Comparison of ENCODE assay signal across 8 mouse cellular contexts in genomic region chr16:44680756-44681498, GRCm38 (mm10). TPM values are rescaled to one million over a fixed set of nuclear protein-coding genes. Genes with fewer than 3 reads are reported as not detected.
A peak's percentile ranks its signal among the peaks of the same experiment; 100 is the strongest.
DNase-seq lines count a peak whose midpoint lies in the region; ATAC-seq lines count a peak whose summit lies in the region.

No protein-coding gene starts in this region.

- ATAC-seq in forebrain, embryonic 13.5 days: peak; percentile 14; the same call in 1 of the 2 replicates
- no peak for ATAC-seq in neural tube, embryonic 13.5 days (ENCODE audit: low read depth)

- peaks cover 55% of the 10 kb centered on the region for H3K4me1 ChIP-seq in forebrain, embryonic 13.5 days
- H3K4me1 ChIP-seq in neural tube, embryonic 13.5 days (replicated peaks): peaks cover 56% of the 10 kb centered on the region

- DNase-seq in adrenal gland, adult 2 months: peak; percentile 23
- DNase-seq in adrenal gland, postnatal 25 days: no peak
- DNase-seq in heart, postnatal 4 days: peak; percentile 38
- DNase-seq in layer of hippocampus, postnatal 14 days (ENCODE audit: low spot score in 2 of 2): peak; percentile 33 to 69
- DNase-seq in yolk sac, embryonic 10.5 days (ENCODE audit: low spot score): no peak
- DNase-seq in ovary, adult 18-20 months (ENCODE audit: low spot score): no peak

- H3K4me2 ChIP-seq in forebrain, embryonic 13.5 days: no peak overlapping the region
- no peak overlapping the region for H3K4me2 ChIP-seq in neural tube, embryonic 13.5 days

- 74% methylated on average over 9 of the region's 9 CpGs for WGBS in forebrain, embryonic 13.5 days
- 59% methylated on average over 9 of the region's 9 CpGs for WGBS in neural tube, embryonic 13.5 days

- H3K9me3 ChIP-seq in forebrain, embryonic 13.5 days (replicated peaks): peaks cover 11% of the 10 kb centered on the region
- peaks cover 9% of the 10 kb centered on the region; the same call in 1 of the 2 replicates for H3K9me3 ChIP-seq in neural tube, embryonic 13.5 days

- no peaks in the 10 kb centered on the region for H3K27me3 ChIP-seq in forebrain, embryonic 13.5 days
- no peaks in the 10 kb centered on the region for H3K27me3 ChIP-seq in neural tube, embryonic 13.5 days

- no peaks in the 10 kb centered on the region for H3K36me3 ChIP-seq in forebrain, embryonic 13.5 days (ENCODE audit: poor library complexity, severe bottlenecking)
- H3K36me3 ChIP-seq in neural tube, embryonic 13.5 days: no peaks in the 10 kb centered on the region

- H3K4me3 ChIP-seq in forebrain, embryonic 13.5 days: no peak overlapping the region
- no peak overlapping the region for H3K4me3 ChIP-seq in neural tube, embryonic 13.5 days

- no peak overlapping the region for H3K9ac ChIP-seq in forebrain, embryonic 13.5 days
- H3K9ac ChIP-seq in neural tube, embryonic 13.5 days: no peak overlapping the region

- H3K27ac ChIP-seq in forebrain, embryonic 13.5 days: peak overlapping the region; percentile 73
- H3K27ac ChIP-seq in neural tube, embryonic 13.5 days (replicated peaks): peak overlapping the region; percentile 84

RNA-seq across cellular contexts. Expression of gene Nepro, which starts 43.2 kb away (rescaled TPM):
- total RNA-seq in adrenal gland, adult 2 months (2021): 10 to 100 TPM in 1 of 2 experiments, 1 to 10 TPM in 1; 9.9 to 12.1 TPM
- 5.1 and 5.2 TPM in 2 replicates for polyA plus RNA-seq in adrenal gland, adult 2 months (2012; rRNA removed)
- 10.5 and 10.7 TPM in 2 replicates for total RNA-seq in adrenal gland, postnatal 25 days (2021)
- 6.6 and 7.4 TPM in 2 replicates for polyA plus RNA-seq in forebrain, embryonic 13.5 days (2015; fragmentation: Nextera tagmentation; extraction: Ambion mirVana)
- 1 to 10 TPM; 6.9 to 7.0 TPM for total RNA-seq in heart, postnatal 4 days (2021)
- total RNA-seq in layer of hippocampus, postnatal 14 days (2021): 1 to 10 TPM; 4.3 to 6.5 TPM
- polyA plus RNA-seq in neural tube, embryonic 13.5 days (2015; fragmentation: Nextera tagmentation; extraction: Ambion mirVana): 4.2 and 5.9 TPM in 2 replicates

Comparison
In these comparisons a context has a peak if more than half of its experiments do, and no peak if none do; other contexts are left out.
1. DNase-seq: peak in adrenal gland, adult 2 months (single experiment), heart, postnatal 4 days (single experiment) and layer of hippocampus, postnatal 14 days (2 of 2); none in adrenal gland, postnatal 25 days (single experiment), yolk sac, embryonic 10.5 days (single experiment) and ovary, adult 18-20 months (single experiment).